Mouse (Mus musculus) ES-E14 (cell line): ENCODE data around the gene Cacna2d2. TPM values are rescaled to one million over a fixed set of nuclear protein-coding genes. Genes with fewer than 3 reads are reported as not detected.

Experiments used
- DNase-seq: peaks from one replicate; pipeline ENCODE4 v3.0.0-alpha.2; 2013; ENCODE audit warnings: low read depth, low spot score
- H3K27ac ChIP-seq: 2 replicates; pipeline ENCODE4 v1.5.1; 2012; ENCODE audit warnings: low read depth, mild to moderate bottlenecking, low read length, moderate library complexity, mixed read lengths; ENCODE audit not compliant: poor library complexity, insufficient read depth, severe bottlenecking
- H3K36me3 ChIP-seq: 2 replicates; pipeline ENCODE4 v1.6.1; 2012; ENCODE audit warnings: mild to moderate bottlenecking, low read length, moderate library complexity, mixed read lengths; ENCODE audit not compliant: control insufficient read depth, poor library complexity, insufficient read depth, severe bottlenecking
- H3K4me1 ChIP-seq, 2 experiments: fragments of 150-350 bp in 1 of 2; sonication (generic) in 1 of 2; 2 replicates each; pipeline ENCODE4 v1.6.1; 2012; ENCODE audit warnings: low read length in 2 of 2, mild to moderate bottlenecking in 1 of 2, mixed read lengths in 1 of 2; ENCODE audit not compliant: control insufficient read depth in 2 of 2, insufficient read depth in 2 of 2, poor library complexity in 1 of 2
- H3K4me3 ChIP-seq, 2 experiments: fragments of 150-350 bp in 1 of 2; sonication (generic) in 1 of 2; 2 replicates each; pipeline ENCODE4 v1.5.1; 2012; ENCODE audit warnings: low read length in 2 of 2, low read depth in 1 of 2, mild to moderate bottlenecking in 1 of 2, mixed read lengths in 1 of 2; ENCODE audit not compliant: insufficient read depth in 1 of 2, poor library complexity in 1 of 2, severe bottlenecking in 1 of 2
- H3K9ac ChIP-seq: 2 replicates; pipeline ENCODE4 v1.6.1; 2012; ENCODE audit warnings: low read depth, mild to moderate bottlenecking, low read length, mixed read lengths; ENCODE audit not compliant: poor library complexity, insufficient read depth, severe bottlenecking
- H3K9me3 ChIP-seq: fragments of 150-350 bp; sonication (generic); 2 replicates; pipeline ENCODE4 v1.6.1; 2012; ENCODE audit warnings: low read depth, mild to moderate bottlenecking, low read length; ENCODE audit not compliant: control insufficient read depth, insufficient read depth
- CHD2 ChIP-seq: IDR thresholded peaks from 2 replicates; pipeline ENCODE4 v1.6.1; 2014; ENCODE audit warnings: mild to moderate bottlenecking, low read depth, low read length, inconsistent platforms
- HCFC1 ChIP-seq: IDR thresholded peaks from 2 replicates; pipeline ENCODE4 v1.6.1; 2012; ENCODE audit warnings: low read length, inconsistent platforms, borderline replicate concordance; ENCODE audit not compliant: insufficient read depth
- MAFK ChIP-seq: IDR thresholded peaks from 2 replicates; pipeline ENCODE4 v1.6.1; 2014; ENCODE audit warnings: mild to moderate bottlenecking, low read depth, low read length, inconsistent platforms; ENCODE audit not compliant: insufficient read depth
- ZC3H11A ChIP-seq: IDR thresholded peaks from 2 replicates; pipeline ENCODE4 v1.6.1; 2012; ENCODE audit warnings: low read depth, mild to moderate bottlenecking, inconsistent platforms, low read length, borderline replicate concordance
- ZNF384 ChIP-seq: IDR thresholded peaks from 2 replicates; pipeline ENCODE4 v1.6.1; 2012; ENCODE audit warnings: low read depth, low read length, inconsistent platforms
- in situ Hi-C, 2 experiments: fragments of 600-800 bp; cut with MboI; formaldehyde crosslinking; loops; one replicate each; pipeline ENCODE4 v1.15.1; 2025; ENCODE audit warnings: low sequenced_read_pairs in 2 of 2, inconsistent platforms in 1 of 2; ENCODE audit not compliant: unreplicated experiment in 2 of 2
- total RNA-seq: library from RNA; depleted of rRNA; stranded (reverse); fragments of 300-350 nt; gene quantifications from 2 replicates; pipeline ENCODE4 v1.2.3, GENCODE M21; 2012

Gene Cacna2d2
- total RNA-seq, 1 experiment: 0.85 TPM

- no peak for TF ChIP-seq HCFC1
- TF ChIP-seq ZNF384: no peak
- no peak for TF ChIP-seq MAFK
- no peak for TF ChIP-seq ZC3H11A
- TF ChIP-seq CHD2: no peak
- in situ Hi-C loops: no loop called here
- peak overlapping the region; percentile 80 to 93 for H3K4me3 ChIP-seq
- H3K27ac ChIP-seq: no peak overlapping the region
- peaks cover 0 to 16% of the 10 kb centered on the region in 2 experiments; a peak in 3 of 4 replicates for H3K4me1 ChIP-seq
- peak overlapping the region; percentile 80; the same call in 1 of the 2 replicates for H3K9ac ChIP-seq
- H3K36me3 ChIP-seq: peaks cover 23% of the 10 kb centered on the region
- DNase-seq: no peak
- no peaks in the 10 kb centered on the region for H3K9me3 ChIP-seq
These were observed 143.3 kb downstream of the Cacna2d2 start for GRCm38 (mm10) chr9:107542721-107543120.

GRCm38 (mm10) chr9:107543299-107543698 is 143.9 kb downstream of the Cacna2d2 start:
- peaks cover 17% of the 10 kb centered on the region for H3K36me3 ChIP-seq
- no peak for DNase-seq
- no peaks in the 10 kb centered on the region for H3K9me3 ChIP-seq
- no peak for TF ChIP-seq ZC3H11A
- TF ChIP-seq HCFC1: no peak
- no peak for TF ChIP-seq MAFK
- no peak for TF ChIP-seq ZNF384
- TF ChIP-seq CHD2: no peak
- no peak overlapping the region for H3K4me3 ChIP-seq
- in situ Hi-C loops: no loop called here
- no peak overlapping the region for H3K27ac ChIP-seq
- no peak overlapping the region for H3K9ac ChIP-seq
- H3K4me1 ChIP-seq: peaks cover 0 to 16% of the 10 kb centered on the region in 2 experiments; a peak in 3 of 4 replicates

- in situ Hi-C loops: no loop called here
- no peaks in the 10 kb centered on the region for H3K9me3 ChIP-seq
- no peak for TF ChIP-seq ZNF384
- TF ChIP-seq MAFK: no peak
- TF ChIP-seq CHD2: no peak
- TF ChIP-seq ZC3H11A: no peak
- TF ChIP-seq HCFC1: no peak
- DNase-seq: no peak
- peaks cover 0 to 16% of the 10 kb centered on the region in 2 experiments; a peak in 3 of 4 replicates for H3K4me1 ChIP-seq
- no peak overlapping the region for H3K27ac ChIP-seq
- H3K36me3 ChIP-seq: peaks cover 11% of the 10 kb centered on the region; the same call in 1 of the 2 replicates
- H3K4me3 ChIP-seq: no peak overlapping the region
- no peak overlapping the region for H3K9ac ChIP-seq
These were observed 144.8 kb downstream of the Cacna2d2 start for GRCm38 (mm10) chr9:107544196-107544700.

- H3K4me1 ChIP-seq: peaks cover 0 to 18% of the 10 kb centered on the region in 2 experiments; a peak in 3 of 4 replicates
- in situ Hi-C loops: no loop called here
- TF ChIP-seq ZNF384: no peak
- TF ChIP-seq HCFC1: no peak
- TF ChIP-seq CHD2: no peak
- no peak for TF ChIP-seq MAFK
- TF ChIP-seq ZC3H11A: no peak
- H3K27ac ChIP-seq: no peak overlapping the region
- DNase-seq: no peak
- no peak overlapping the region for H3K9ac ChIP-seq
- no peaks in the 10 kb centered on the region for H3K9me3 ChIP-seq
- no peak overlapping the region for H3K4me3 ChIP-seq
- H3K36me3 ChIP-seq: peaks cover 9% of the 10 kb centered on the region; the same call in 1 of the 2 replicates
These were observed 145.3 kb downstream of the Cacna2d2 start for GRCm38 (mm10) chr9:107544729-107545128.
